Mouse (Mus musculus) spleen, adult 2 months (tissue): ENCODE data around the gene Cox19.

Source experiments
- CTCF ChIP-seq: fragments of 200-500 bp; IDR thresholded peaks from 2 replicates; pipeline ENCODE4 v1.5.1; 2011; ENCODE audit warnings: mild to moderate bottlenecking, inconsistent platforms; ENCODE audit not compliant: insufficient read depth, insufficient read length, insufficient replicate concordance; ENCODE audit errors: extremely low read depth
- POLR2A ChIP-seq: fragments of 200-500 bp; IDR thresholded peaks from 2 replicates; pipeline ENCODE4 v1.6.1; 2011; ENCODE audit warnings: low read depth, low read length, inconsistent platforms

DNA sequence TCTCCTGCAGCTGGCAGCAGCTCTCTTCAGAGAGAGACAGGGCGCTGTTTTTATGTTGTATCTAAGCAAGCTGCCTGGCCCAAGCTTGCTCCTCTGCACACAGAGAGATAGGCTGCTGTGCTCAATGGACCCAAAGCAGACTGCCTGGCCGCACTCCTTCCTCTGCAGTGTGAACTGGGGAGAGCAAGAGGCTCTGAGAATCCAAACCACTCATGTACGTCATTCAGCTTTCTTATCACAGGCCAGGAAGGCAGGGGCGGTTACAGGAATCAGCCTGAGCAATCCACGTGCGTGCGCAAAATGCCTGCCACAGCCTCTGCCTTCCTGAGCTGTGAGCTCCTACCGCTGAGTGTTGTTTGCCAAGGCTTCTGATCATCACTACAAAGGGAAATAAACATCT is 31.5 kb upstream of the Cox19 start:
- peak; percentile 45; the same call in 1 of the 2 replicates for TF ChIP-seq POLR2A
- TF ChIP-seq CTCF: no peak
